8 mouse cellular contexts compared by ENCODE assay signal in the genomic region with DNA sequence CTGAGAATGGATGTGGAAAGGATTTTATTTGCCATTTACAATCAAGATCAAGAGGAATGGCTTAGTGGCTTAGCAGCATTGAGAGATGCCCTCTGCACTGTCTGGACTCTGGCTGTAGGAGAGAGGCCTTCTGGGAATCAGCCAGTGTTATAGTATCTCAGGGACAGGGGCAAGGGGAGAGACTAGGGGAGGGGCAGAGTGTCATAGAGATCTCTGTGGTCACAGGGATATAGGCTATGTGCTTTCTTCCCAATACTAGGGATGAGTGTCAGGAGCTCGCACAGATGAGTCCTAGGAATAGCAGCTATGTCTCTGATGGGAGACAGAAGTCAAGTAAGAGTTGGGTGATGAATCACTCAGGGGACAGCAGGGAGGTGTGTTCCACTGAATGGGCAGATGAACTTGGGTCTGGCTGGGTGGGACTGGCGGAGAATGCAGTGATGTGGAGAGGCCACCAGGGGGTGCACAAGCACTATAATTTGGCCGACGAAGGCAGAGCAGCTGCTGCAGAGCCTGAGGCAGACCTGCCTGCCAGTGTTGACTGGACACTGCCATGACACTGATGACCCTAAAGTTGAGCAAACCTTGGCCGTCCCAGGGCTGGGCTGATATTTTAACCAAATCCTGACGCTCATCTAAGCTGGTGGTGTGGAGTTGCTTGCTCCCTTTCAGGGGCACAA. TPM values are rescaled to one million over a fixed set of nuclear protein-coding genes. Genes with fewer than 3 reads are reported as not detected.
DNase-seq lines count a peak whose midpoint lies in the region; ATAC-seq and TF ChIP-seq lines count a peak whose summit lies in the region.

No protein-coding gene starts in this region.

- no peak for TF ChIP-seq POLR2A in embryonic fibroblast, embryonic 13.5 days (IDR thresholded peaks at IDR 0.05; ENCODE audit: low read depth, low read length)

- H3K27ac ChIP-seq in embryonic fibroblast, embryonic 13.5 days (ENCODE audit: insufficient read depth, low read length): no peak overlapping the region
- H3K27ac ChIP-seq in layer of hippocampus, adult 2 months: no peak overlapping the region

- peaks cover 11% of the 10 kb centered on the region for H3K4me1 ChIP-seq in E14TG2a.4 (replicated peaks; ENCODE audit: low read depth, low read length)
- H3K4me1 ChIP-seq in embryonic fibroblast, embryonic 13.5 days (ENCODE audit: control insufficient read depth, insufficient read depth, low read length): no peaks in the 10 kb centered on the region

- H3K9me3 ChIP-seq in E14TG2a.4 (ENCODE audit: low read length): no peaks in the 10 kb centered on the region

- ATAC-seq in megakaryocyte-erythroid progenitor cell, adult 5-6 weeks (replicated peaks; ENCODE audit: low FRiP score, low TSS enrichment, poor library complexity, severe bottlenecking): peak; percentile 58
- ATAC-seq in activated CD4-positive, CD25-positive, alpha-beta regulatory T cell, adult 4 months: no peak

- H3K27me3 ChIP-seq in E14TG2a.4 (ENCODE audit: insufficient read depth, low read length): peaks cover 8% of the 10 kb centered on the region; the same call in 1 of the 2 replicates

- intact Hi-C loops in heart, postnatal 36 days (cut with DNase I): no loop called here

- TF ChIP-seq CTCF in E14TG2a.4 (conservative IDR thresholded peaks at IDR 0.05; ENCODE audit: low read length): peak; percentile 69
- peak; percentile 82 for TF ChIP-seq CTCF in embryonic fibroblast, embryonic 13.5 days (IDR thresholded peaks at IDR 0.05; ENCODE audit: borderline replicate concordance, insufficient read depth, low read length)
- peak; percentile 93 for TF ChIP-seq CTCF in layer of hippocampus, adult 2 months (conservative IDR thresholded peaks at IDR 0.05)

- no peaks in the 10 kb centered on the region for H3K36me3 ChIP-seq in E14TG2a.4 (ENCODE audit: insufficient read depth, low read length)

- peak; percentile 83 for DNase-seq in adrenal gland, postnatal 14 days
- DNase-seq in heart, postnatal 36 days: peak; percentile 57 to 70
- DNase-seq in layer of hippocampus, adult 2 months (ENCODE audit: low spot score in 2 of 2): peak; percentile 34 to 74
- peak; percentile 44 for DNase-seq in right cerebral cortex, postnatal 14 days

- H3K4me3 ChIP-seq in E14TG2a.4 (replicated peaks; ENCODE audit: low read length): no peak overlapping the region
- no peak overlapping the region for H3K4me3 ChIP-seq in embryonic fibroblast, embryonic 13.5 days (ENCODE audit: insufficient read depth, low read length)
- no peak overlapping the region for H3K4me3 ChIP-seq in layer of hippocampus, adult 2 months

RNA-seq across cellular contexts. Expression of a gene that starts 30.1 kb away (rescaled TPM):
- total RNA-seq in adrenal gland, postnatal 14 days (2021): 3.4 and 4.7 TPM in 2 replicates
- 7.2 and 8.3 TPM in 2 replicates for polyA plus RNA-seq in embryonic fibroblast, embryonic 13.5 days (2011; ENCODE audit: insufficient read length, low read depth, missing spikeins)
- not detected for total RNA-seq in heart, postnatal 36 days (2021)
- total RNA-seq in layer of hippocampus, adult 2 months (2021): 10 to 100 TPM; 19.7 to 20.7 TPM
- total RNA-seq in megakaryocyte-erythroid progenitor cell, adult 5-6 weeks (2014; fragmentation: Nextera tagmentation): 0.22 and 0.74 TPM in 2 replicates
- total RNA-seq in megakaryocyte-erythroid progenitor cell, adult 5-6 weeks (2017): not detected in 2 replicates
- polyA plus RNA-seq in activated CD4-positive, CD25-positive, alpha-beta regulatory T cell, adult 4 months (2017; shearing (Covaris generic)): not detected

RNA-seq across cellular contexts. Expression of a gene that starts 59.6 kb away (rescaled TPM):
- 3.1 and 3.7 TPM in 2 replicates for total RNA-seq in adrenal gland, postnatal 14 days (2021)
- polyA plus RNA-seq in embryonic fibroblast, embryonic 13.5 days (2011; ENCODE audit: insufficient read length, low read depth, missing spikeins): 10.1 and 12.2 TPM in 2 replicates
- total RNA-seq in heart, postnatal 36 days (2021): under 1 TPM; 0.19 to 0.49 TPM
- total RNA-seq in layer of hippocampus, adult 2 months (2021): 1 to 10 TPM; 1.3 to 1.4 TPM
- total RNA-seq in megakaryocyte-erythroid progenitor cell, adult 5-6 weeks (2014; fragmentation: Nextera tagmentation): 13.5 and 29.1 TPM in 2 replicates
- 10.7 and 15.7 TPM in 2 replicates for total RNA-seq in megakaryocyte-erythroid progenitor cell, adult 5-6 weeks (2017)
- polyA plus RNA-seq in activated CD4-positive, CD25-positive, alpha-beta regulatory T cell, adult 4 months (2017; shearing (Covaris generic)): 1 to 10 TPM; 3.5 to 5.0 TPM
